Mouse (Mus musculus) monocyte, adult 2 months (primary cell): ENCODE measurements around the gene Anxa6.

Experiments used
- DNase-seq, 2 experiments: peaks; one replicate each; pipeline ENCODE4 v3.0.0; 2022; ENCODE audit warnings: low spot score in 2 of 2, low read depth in 1 of 2

The Anxa6 gene

DNA sequence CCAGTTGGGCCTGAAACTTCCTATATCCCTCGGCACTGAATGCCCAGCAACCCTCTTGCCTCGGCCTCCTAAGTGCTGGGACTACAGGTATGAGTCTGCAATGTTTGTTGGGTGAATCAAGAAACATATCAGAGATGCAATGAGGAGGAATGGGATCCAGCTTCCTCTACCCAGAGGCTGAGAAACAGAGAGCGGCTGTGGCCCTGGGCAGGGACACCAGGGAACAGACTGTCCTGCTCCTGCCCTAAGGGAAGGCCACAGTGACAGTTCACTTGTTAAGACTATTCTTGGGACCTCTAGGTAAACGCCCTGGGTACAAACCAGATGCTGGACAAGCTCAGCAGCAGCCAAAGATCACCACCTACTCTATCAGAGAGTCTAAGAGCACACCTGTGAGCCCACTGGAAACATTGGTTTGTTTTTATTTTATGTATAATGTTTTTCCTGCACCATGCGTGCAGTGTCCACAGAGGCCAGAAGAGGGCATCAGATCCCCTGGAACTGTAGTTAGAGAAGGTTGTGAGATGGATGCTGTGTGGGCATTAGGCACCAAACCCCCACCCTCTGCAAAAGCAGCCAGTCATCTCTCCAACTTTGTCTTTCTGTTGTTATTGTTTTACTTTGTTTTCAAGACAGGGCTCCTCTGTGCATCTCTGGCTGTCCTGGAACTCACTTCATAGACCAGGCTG, 101.7 kb downstream of the Anxa6 start:
- peak in 1 of 2 experiments; percentile 25 for DNase-seq

GRCm38 (mm10) chr11:54930318-54930979, 102.8 kb downstream of the Anxa6 start:
- DNase-seq, result no peak

GRCm38 (mm10) chr11:54929744-54930143, 103.5 kb downstream of the Anxa6 start:
- DNase-seq, result no peak

DNA sequence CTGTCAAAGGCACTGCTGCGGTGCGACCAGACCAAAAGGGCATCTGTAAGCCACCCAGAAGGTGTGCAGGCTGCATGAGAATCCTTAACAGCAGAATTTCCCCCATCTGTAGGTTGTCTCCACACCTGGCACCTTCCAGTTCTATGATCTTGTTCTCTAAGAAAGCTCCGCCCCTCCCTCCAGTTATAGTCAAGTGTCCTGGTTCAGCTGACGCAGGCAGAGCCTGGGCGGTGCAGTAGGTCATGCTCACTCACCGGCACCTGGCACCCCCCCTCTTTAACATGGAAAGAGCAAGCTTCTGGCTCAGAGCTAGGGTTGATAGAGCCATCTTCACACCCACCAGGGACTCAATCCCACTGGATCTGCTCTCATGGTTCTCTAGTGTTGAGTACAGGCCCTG, 104.0 kb downstream of the Anxa6 start:
- no peak for DNase-seq
